Mouse (Mus musculus): ENCODE data around the gene Klhdc7b. TPM values are rescaled to one million over a fixed set of nuclear protein-coding genes. Genes with fewer than 3 reads are reported as not detected.

Klhdc7b gene
- total and polyA plus RNA-seq, 3 experiments: not detected

DNA sequence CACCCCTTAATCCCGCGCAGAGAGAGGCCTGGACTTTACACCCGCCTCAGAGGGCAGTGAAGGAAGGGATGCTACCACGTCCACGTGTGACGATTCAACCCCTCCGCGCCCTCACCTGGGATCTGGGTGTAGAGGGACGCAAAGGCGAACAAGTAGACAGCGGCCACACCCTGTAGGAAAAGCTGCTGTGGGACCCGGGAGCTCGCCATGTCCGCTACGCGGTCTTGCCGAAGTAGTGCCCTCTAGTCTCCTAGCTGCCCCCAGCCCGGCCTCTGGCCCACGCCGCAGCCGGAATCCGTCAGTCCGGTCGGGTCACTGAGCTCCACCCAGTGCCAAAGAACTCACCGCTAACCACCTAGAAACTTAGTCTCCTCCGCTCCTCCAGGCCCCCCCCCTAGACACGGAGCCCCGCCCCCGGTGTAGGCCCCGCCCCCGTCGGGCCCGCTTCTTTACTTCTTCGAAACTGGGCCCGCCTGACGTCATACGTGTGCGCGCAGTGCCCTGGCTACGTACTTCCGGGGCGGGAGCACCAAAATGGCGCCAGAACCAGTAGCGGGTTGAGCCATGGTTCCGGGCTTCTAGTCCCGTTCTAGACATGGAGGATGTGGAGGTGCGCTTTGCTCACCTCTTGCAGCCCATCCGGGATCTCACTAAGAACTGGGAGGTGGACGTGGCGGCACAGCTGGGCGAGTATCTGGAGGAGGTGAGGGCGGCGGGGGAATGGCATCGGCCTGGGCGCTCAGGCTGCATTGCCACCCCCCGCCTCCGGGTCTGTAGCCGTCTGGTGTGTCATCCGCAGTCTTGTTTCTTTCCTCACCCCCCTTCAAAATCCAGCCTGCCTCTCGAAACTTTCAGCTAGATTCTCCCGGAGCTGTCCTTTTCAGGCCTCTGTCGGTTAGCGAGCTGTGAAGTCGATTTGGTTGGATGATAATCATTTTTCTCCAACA is 29.2 kb upstream of the Klhdc7b start, which contains the start of the genes Lmf2 and Ncaph2:
TSS of gene Lmf2 (minus strand) at position 419 of the 947 bp plus-strand sequence.
TSS of gene Ncaph2 (plus strand) at position 479 of the 947 bp plus-strand sequence.
- Histone ChIP-seq H3K27me3 (replicated peaks) (no peaks in the 10 kb centered on the region), H3K36me3 (replicated peaks in 1 of 2; ENCODE audit: control insufficient read depth in 1 of 2, insufficient read depth in 1 of 2, low read length in 1 of 2) (peaks cover 45 to 63% of the 10 kb centered on the region in 2 experiments), H3K9ac (ENCODE audit: insufficient read depth, low read depth) (peak within 1 kb of the TSS; percentile 85), H3K4me3 (replicated peaks in 1 of 3; ENCODE audit: low read depth in 2 of 3, low read length in 2 of 3, poor library complexity in 1 of 3) (peak within 1 kb of the TSS; percentile 85 to 92 (median 88)), H3K4me2 (ENCODE audit: insufficient read depth, low read depth, poor library complexity, severe bottlenecking) (peak within 1 kb of the TSS; percentile 89), H3K27ac (ENCODE audit: insufficient read depth, low read depth) (peak within 1 kb of the TSS; percentile 61), H3K4me1 (ENCODE audit: control insufficient read depth in 1 of 2, insufficient read depth in 2 of 2) (peaks cover 15 to 41% of the 10 kb centered on the region in 2 experiments), H3K9me3 (replicated peaks; ENCODE audit: low read length) (no peaks in the 10 kb centered on the region), H3K79me2 (replicated peaks; ENCODE audit: control insufficient read depth, extremely low read depth, insufficient read depth, poor library complexity, severe bottlenecking) (peaks cover 55% of the 10 kb centered on the region)
- peak; percentile 97 for DNase-seq (ENCODE audit: extremely low read depth)
- in situ Hi-C loops (cut with MboI; ENCODE audit: low pct_ligation_motif_present, low pct_unique_long_range_greater_than_20kb, low sequenced_read_pairs) (loop anchor here (25.0 kb wide), 1 partner anchor 243 kb away; the partner anchor contains the start of gene Tubgcp6), dilution Hi-C loops (cut with MboI; ENCODE audit: extremely low pct_ligation_motif_present, extremely low pct_unique_long_range_greater_than_20kb, low sequenced_read_pairs) (no loop called here)
- TF ChIP-seq ZNF384 (IDR thresholded peaks at IDR 0.05; ENCODE audit: low read depth, low read length) (no peak; the same call in 1 of the 2 replicates), ZC3H11A (IDR thresholded peaks at IDR 0.05; ENCODE audit: low read depth, low read length) (no peak), MXI1 (IDR thresholded peaks at IDR 0.05; ENCODE audit: low read depth, low read length) (peak; percentile 83), JUN (IDR thresholded peaks at IDR 0.05; ENCODE audit: insufficient read depth, low read depth, low read length) (no peak), UBTF (IDR thresholded peaks at IDR 0.05; ENCODE audit: low read depth, low read length) (0 out of 2 replicates have a peak, but pooled peaks have one; percentile 40), ZKSCAN1 (IDR thresholded peaks at IDR 0.05; ENCODE audit: borderline replicate concordance, low read depth, low read length) (no peak), GABPA (IDR thresholded peaks at IDR 0.05; ENCODE audit: insufficient replicate concordance, low read depth, low read length) (peak; percentile 56), EP300 (IDR thresholded peaks at IDR 0.05; ENCODE audit: low read length) (no peak), CTCF (conservative IDR thresholded peaks at IDR 0.05 in 1 of 2, IDR thresholded peaks at IDR 0.05 in 1 of 2; ENCODE audit: low read depth in 2 of 2, low read length in 2 of 2) (no peak), POLR2AphosphoS2 (IDR thresholded peaks at IDR 0.05; ENCODE audit: low read depth, low read length) (no peak), MAX (IDR thresholded peaks at IDR 0.05; ENCODE audit: low read length) (peak; percentile 41; the same call in 1 of the 2 replicates), MYC (IDR thresholded peaks at IDR 0.05; ENCODE audit: low read depth, low read length) (peak; percentile 71; the same call in 1 of the 2 replicates), KAT2A (IDR thresholded peaks at IDR 0.05; ENCODE audit: insufficient replicate concordance, low read length) (peak; percentile 90), POLR2A (IDR thresholded peaks at IDR 0.05; ENCODE audit: low read depth, low read length) (peak; percentile 92), ELF1 (IDR thresholded peaks at IDR 0.05; ENCODE audit: low read depth, low read length) (peak; percentile 83), SIN3A (IDR thresholded peaks at IDR 0.05; ENCODE audit: low read length) (peak; percentile 94), ETS1 (conservative IDR thresholded peaks at IDR 0.05; ENCODE audit: low read depth, low read length) (peak; percentile 22; the same call in 1 of the 2 replicates), E2F4 (IDR thresholded peaks at IDR 0.05; ENCODE audit: insufficient replicate concordance, low read depth, low read length) (peak; percentile 82; the same call in 1 of the 2 replicates), NELFE (IDR thresholded peaks at IDR 0.05; ENCODE audit: low read depth, low read length) (peak; percentile 80), PAX5 (IDR thresholded peaks at IDR 0.05; ENCODE audit: low read length) (no peak), CHD1 (IDR thresholded peaks at IDR 0.05; ENCODE audit: low read depth, low read length) (no peak), TBP (conservative IDR thresholded peaks at IDR 0.05; ENCODE audit: low read depth, low read length) (0 out of 2 replicates have a peak, but pooled peaks have one; percentile 50), ZMIZ1 (IDR thresholded peaks at IDR 0.05; ENCODE audit: low read depth, low read length) (peak; percentile 79), IRF4 (IDR thresholded peaks at IDR 0.05; ENCODE audit: low read depth, low read length) (peak; percentile 78), HCFC1 (IDR thresholded peaks at IDR 0.05; ENCODE audit: low read depth, low read length) (peak; percentile 88), CHD2 (IDR thresholded peaks at IDR 0.05; ENCODE audit: low read length) (0 out of 2 replicates have a peak, but pooled peaks have one; percentile 7), TCF12 (IDR thresholded peaks at IDR 0.05; ENCODE audit: low read depth, low read length) (peak; percentile 88), RCOR1 (conservative IDR thresholded peaks at IDR 0.05; ENCODE audit: low read depth, low read length) (no peak), MAFK (IDR thresholded peaks at IDR 0.05; ENCODE audit: insufficient replicate concordance, low read length) (no peak), SMC3 (IDR thresholded peaks at IDR 0.05; ENCODE audit: low read depth, low read length) (no peak), BHLHE40 (IDR thresholded peaks at IDR 0.05; ENCODE audit: low read depth, low read length) (0 out of 2 replicates have a peak, but pooled peaks have one; percentile 17), USF1 (IDR thresholded peaks at IDR 0.05; ENCODE audit: low read depth, low read length) (no peak), MAZ (IDR thresholded peaks at IDR 0.05; ENCODE audit: low read depth, low read length) (peak; percentile 77; the same call in 1 of the 2 replicates), USF2 (conservative IDR thresholded peaks at IDR 0.05; ENCODE audit: low read depth, low read length) (no peak), NRF1 (IDR thresholded peaks at IDR 0.05; ENCODE audit: low read depth, low read length) (peak; percentile 62; the same call in 1 of the 2 replicates), JUND (conservative IDR thresholded peaks at IDR 0.05; ENCODE audit: low read depth, low read length) (no peak), MEF2A (IDR thresholded peaks at IDR 0.05; ENCODE audit: borderline replicate concordance, low read depth, low read length) (no peak)
